Mouse (Mus musculus) heart, embryonic 15.5 days (tissue): Measurements from ENCODE around the gene Igsf8. TPM values are rescaled to one million over a fixed set of nuclear protein-coding genes. Genes with fewer than 3 reads are reported as not detected.

Experiments used
- ATAC-seq: fragments of 200-750 bp; cut with Nextera tagmentation; replicated peaks from 2 replicates; pipeline ENCODE4 v1.8.0; 2017; ENCODE audit warnings: low read depth, moderate TSS enrichment; ENCODE audit not compliant: insufficient number of reproducible peaks, insufficient read depth, low FRiP score
- H3K27ac ChIP-seq: fragments of 300-500 bp; sonication (generic); 2 replicates; pipeline ENCODE4 v1.5.1; 2015; ENCODE audit warnings: mild to moderate bottlenecking, inconsistent platforms
- H3K27me3 ChIP-seq: fragments of 300-500 bp; sonication (generic); 2 replicates; pipeline ENCODE4 v1.6.1; 2015; ENCODE audit warnings: inconsistent platforms
- H3K36me3 ChIP-seq: fragments of 300-500 bp; sonication (generic); 2 replicates; pipeline ENCODE4 v1.6.1; 2015; ENCODE audit warnings: mild to moderate bottlenecking, inconsistent platforms
- H3K4me1 ChIP-seq: fragments of 300-500 bp; sonication (generic); replicated peaks from 2 replicates; pipeline ENCODE4 v1.6.1; 2015; ENCODE audit warnings: inconsistent platforms
- H3K4me2 ChIP-seq: fragments of 300-500 bp; sonication (generic); 2 replicates; pipeline ENCODE4 v1.6.1; 2015; ENCODE audit warnings: inconsistent platforms, mild to moderate bottlenecking, moderate library complexity
- H3K4me3 ChIP-seq: fragments of 300-500 bp; sonication (generic); 2 replicates; pipeline ENCODE4 v1.5.1; 2015; ENCODE audit warnings: mild to moderate bottlenecking, inconsistent platforms
- H3K9ac ChIP-seq: fragments of 300-500 bp; sonication (generic); 2 replicates; pipeline ENCODE4 v1.6.1; 2015; ENCODE audit warnings: mild to moderate bottlenecking, inconsistent platforms
- H3K9me3 ChIP-seq: fragments of 300-500 bp; sonication (generic); replicated peaks from 2 replicates; pipeline ENCODE4 v1.6.1; 2016; ENCODE audit warnings: inconsistent platforms
- WGBS: fragments of 180-500 bp; shearing (Covaris S2); methylation state at CpG from one replicate; pipeline ENCODE4 v1.1.7; 2015; ENCODE audit warnings: mixed read lengths; 5-methylcytosine and 5-hydroxymethylcytosine counted together
- polyA plus RNA-seq: library from polyadenylated mRNA; unstranded; fragments of >200 nt; fragmentation: Nextera tagmentation; extraction: Ambion mirVana; gene quantifications from 2 replicates; pipeline ENCODE4 v1.2.1, GENCODE M21; 2015

Gene Igsf8
- polyA plus RNA-seq, 1 experiment from 2014 or later = 20.6 TPM

GRCm38 (mm10) chr1:172274116-172274515, 12.7 kb downstream of the Igsf8 start:
- H3K27ac ChIP-seq = no peak overlapping the region
- ATAC-seq = no peak
- no peaks in the 10 kb centered on the region; the same call in 1 of the 2 replicates for H3K36me3 ChIP-seq
- peaks cover 6% of the 10 kb centered on the region; the same call in 1 of the 2 replicates for H3K4me1 ChIP-seq
- H3K9ac ChIP-seq = no peak overlapping the region
- H3K4me2 ChIP-seq = no peak overlapping the region
- H3K27me3 ChIP-seq = no peaks in the 10 kb centered on the region
- 59% methylated on average over 5 of the region's 5 CpGs for WGBS
- H3K9me3 ChIP-seq = no peaks in the 10 kb centered on the region
- H3K4me3 ChIP-seq = no peak overlapping the region

GRCm38 (mm10) chr1:172274547-172274946, 13.1 kb downstream of the Igsf8 start:
- no peak for ATAC-seq
- H3K9ac ChIP-seq = no peak overlapping the region
- no peaks in the 10 kb centered on the region for H3K9me3 ChIP-seq
- H3K4me2 ChIP-seq = no peak overlapping the region
- 76% methylated on average over 5 of the region's 5 CpGs for WGBS
- no peaks in the 10 kb centered on the region for H3K27me3 ChIP-seq
- no peaks in the 10 kb centered on the region; the same call in 1 of the 2 replicates for H3K36me3 ChIP-seq
- peaks cover 6% of the 10 kb centered on the region; the same call in 1 of the 2 replicates for H3K4me1 ChIP-seq
- H3K27ac ChIP-seq = no peak overlapping the region
- H3K4me3 ChIP-seq = no peak overlapping the region

- H3K27ac ChIP-seq = no peak overlapping the region
- H3K9me3 ChIP-seq = no peaks in the 10 kb centered on the region
- H3K4me3 ChIP-seq = no peak overlapping the region
- H3K36me3 ChIP-seq = no peaks in the 10 kb centered on the region; the same call in 1 of the 2 replicates
- H3K4me1 ChIP-seq = peaks cover 6% of the 10 kb centered on the region; the same call in 1 of the 2 replicates
- WGBS = 43% methylated on average over 3 of the region's 3 CpGs
- H3K9ac ChIP-seq = no peak overlapping the region
- no peaks in the 10 kb centered on the region for H3K27me3 ChIP-seq
- H3K4me2 ChIP-seq = no peak overlapping the region
- ATAC-seq = no peak
Measured at GRCm38 (mm10) chr1:172277172-172277571, 15.7 kb downstream of the Igsf8 start.

GRCm38 (mm10) chr1:172278328-172278727, 16.9 kb downstream of the Igsf8 start:
- Histone ChIP-seq H3K36me3 (no peaks in the 10 kb centered on the region; the same call in 1 of the 2 replicates), H3K4me1 (peaks cover 6% of the 10 kb centered on the region; the same call in 1 of the 2 replicates), H3K9ac (no peak overlapping the region), H3K4me3 (no peak overlapping the region), H3K27ac (no peak overlapping the region), H3K4me2 (no peak overlapping the region), H3K27me3 (no peaks in the 10 kb centered on the region), H3K9me3 (no peaks in the 10 kb centered on the region)
- 75% methylated on average over 13 of the region's 13 CpGs for WGBS
- ATAC-seq = 0 out of 2 replicates have a peak, but pooled peaks have one; percentile 21

- H3K36me3 ChIP-seq = peaks cover 10% of the 10 kb centered on the region; the same call in 1 of the 2 replicates
- H3K4me1 ChIP-seq = peaks cover 6% of the 10 kb centered on the region; the same call in 1 of the 2 replicates
- ATAC-seq = no peak
- no peak overlapping the region for H3K9ac ChIP-seq
- no peak overlapping the region for H3K27ac ChIP-seq
- 75% methylated on average over 16 of the region's 16 CpGs for WGBS
- no peaks in the 10 kb centered on the region for H3K27me3 ChIP-seq
- H3K9me3 ChIP-seq = no peaks in the 10 kb centered on the region
- no peak overlapping the region for H3K4me3 ChIP-seq
- H3K4me2 ChIP-seq = no peak overlapping the region
Measured at GRCm38 (mm10) chr1:172279768-172280509, 18.5 kb downstream of the Igsf8 start.

- no peak for ATAC-seq
- H3K4me2 ChIP-seq = no peak overlapping the region
- no peak overlapping the region for H3K9ac ChIP-seq
- no peak overlapping the region for H3K4me3 ChIP-seq
- H3K27me3 ChIP-seq = no peaks in the 10 kb centered on the region
- peaks cover 6% of the 10 kb centered on the region; the same call in 1 of the 2 replicates for H3K4me1 ChIP-seq
- H3K27ac ChIP-seq = no peak overlapping the region
- H3K9me3 ChIP-seq = no peaks in the 10 kb centered on the region
- peaks cover 15% of the 10 kb centered on the region; the same call in 1 of the 2 replicates for H3K36me3 ChIP-seq
- 78% methylated on average over 10 of the region's 10 CpGs for WGBS
Measured at GRCm38 (mm10) chr1:172281522-172282254, 20.2 kb downstream of the Igsf8 start.

GRCm38 (mm10) chr1:172283073-172283472, 21.6 kb downstream of the Igsf8 start:
- H3K9ac ChIP-seq = no peak overlapping the region
- H3K4me1 ChIP-seq = peaks cover 6% of the 10 kb centered on the region; the same call in 1 of the 2 replicates
- 92% methylated on average over 6 of the region's 6 CpGs for WGBS
- H3K4me2 ChIP-seq = no peak overlapping the region
- H3K27me3 ChIP-seq = no peaks in the 10 kb centered on the region
- H3K36me3 ChIP-seq = peaks cover 20% of the 10 kb centered on the region; the same call in 1 of the 2 replicates
- H3K4me3 ChIP-seq = no peak overlapping the region
- no peak overlapping the region for H3K27ac ChIP-seq
- no peaks in the 10 kb centered on the region for H3K9me3 ChIP-seq
- no peak for ATAC-seq

- H3K4me2 ChIP-seq = no peak overlapping the region
- no peak for ATAC-seq
- no peak overlapping the region for H3K27ac ChIP-seq
- no peaks in the 10 kb centered on the region for H3K27me3 ChIP-seq
- H3K4me1 ChIP-seq = no peaks in the 10 kb centered on the region
- H3K4me3 ChIP-seq = no peak overlapping the region
- H3K9me3 ChIP-seq = no peaks in the 10 kb centered on the region
- 76% methylated on average over 14 of the region's 14 CpGs for WGBS
- no peak overlapping the region for H3K9ac ChIP-seq
- H3K36me3 ChIP-seq = peaks cover 24% of the 10 kb centered on the region; the same call in 1 of the 2 replicates
Measured at GRCm38 (mm10) chr1:172284221-172284620, 22.8 kb downstream of the Igsf8 start.

GRCm38 (mm10) chr1:172286740-172287139, 25.3 kb downstream of the Igsf8 start:
- Histone ChIP-seq H3K4me3 (no peak overlapping the region), H3K27me3 (no peaks in the 10 kb centered on the region), H3K36me3 (peaks cover 43% of the 10 kb centered on the region), H3K4me1 (no peaks in the 10 kb centered on the region), H3K4me2 (no peak overlapping the region), H3K9ac (no peak overlapping the region), H3K27ac (no peak overlapping the region), H3K9me3 (no peaks in the 10 kb centered on the region)
- 89% methylated on average over 5 of the region's 5 CpGs for WGBS
- no peak for ATAC-seq

- Histone ChIP-seq H3K4me3 (no peak overlapping the region), H3K36me3 (peaks cover 42% of the 10 kb centered on the region), H3K27me3 (no peaks in the 10 kb centered on the region), H3K4me1 (no peaks in the 10 kb centered on the region), H3K27ac (no peak overlapping the region), H3K4me2 (no peak overlapping the region), H3K9me3 (no peaks in the 10 kb centered on the region), H3K9ac (no peak overlapping the region)
- ATAC-seq = no peak
- 88% methylated on average over 11 of the region's 11 CpGs for WGBS
Measured at GRCm38 (mm10) chr1:172288900-172289616, 27.6 kb downstream of the Igsf8 start.

GRCm38 (mm10) chr1:172289617-172289946, 28.1 kb downstream of the Igsf8 start:
- ATAC-seq = no peak
- Histone ChIP-seq H3K4me1 (peaks cover under 1% of the 10 kb centered on the region; the same call in 1 of the 2 replicates), H3K4me3 (no peak overlapping the region), H3K4me2 (no peak overlapping the region), H3K27ac (no peak overlapping the region), H3K27me3 (no peaks in the 10 kb centered on the region), H3K9ac (no peak overlapping the region), H3K36me3 (peaks cover 36% of the 10 kb centered on the region), H3K9me3 (no peaks in the 10 kb centered on the region)
- WGBS = 74% methylated on average over 3 of the region's 3 CpGs
